Mouse (Mus musculus) hindbrain, embryonic 13.5 days (tissue): ENCODE measurements around the gene Camk2g. TPM values are rescaled to one million over a fixed set of nuclear protein-coding genes. Genes with fewer than 3 reads are reported as not detected.

Experiments
- ATAC-seq: fragments of 200-750 bp; cut with Nextera tagmentation; 2 replicates; pipeline ENCODE4 v1.8.0; 2017; ENCODE audit warnings: moderate TSS enrichment; ENCODE audit not compliant: low FRiP score
- H3K27ac ChIP-seq: fragments of 300-500 bp; sonication (generic); 2 replicates; pipeline ENCODE4 v1.5.1; 2015; ENCODE audit warnings: inconsistent platforms, mild to moderate bottlenecking, moderate library complexity
- H3K27me3 ChIP-seq: fragments of 300-500 bp; sonication (generic); 2 replicates; pipeline ENCODE4 v1.6.1; 2015; ENCODE audit warnings: mild to moderate bottlenecking, inconsistent platforms
- H3K36me3 ChIP-seq: fragments of 300-500 bp; sonication (generic); 2 replicates; pipeline ENCODE4 v1.6.1; 2015; ENCODE audit warnings: mild to moderate bottlenecking, inconsistent platforms
- H3K4me1 ChIP-seq: fragments of 300-500 bp; sonication (generic); replicated peaks from 2 replicates; pipeline ENCODE4 v1.6.1; 2015; ENCODE audit warnings: inconsistent platforms
- H3K4me2 ChIP-seq: fragments of 300-500 bp; sonication (generic); 2 replicates; pipeline ENCODE4 v1.6.1; 2015; ENCODE audit warnings: inconsistent platforms, mild to moderate bottlenecking, moderate library complexity
- H3K4me3 ChIP-seq: fragments of 300-500 bp; sonication (generic); 2 replicates; pipeline ENCODE4 v1.5.1; 2015; ENCODE audit warnings: mild to moderate bottlenecking, inconsistent platforms
- H3K9ac ChIP-seq: fragments of 300-500 bp; sonication (generic); 2 replicates; pipeline ENCODE4 v1.6.1; 2015; ENCODE audit warnings: mild to moderate bottlenecking, inconsistent platforms
- H3K9me3 ChIP-seq: fragments of 300-500 bp; sonication (generic); 2 replicates; pipeline ENCODE4 v1.6.1; 2016; ENCODE audit warnings: inconsistent platforms
- WGBS: fragments of 180-500 bp; shearing (Covaris S2); methylation state at CpG from one replicate; pipeline ENCODE4 v1.1.7; 2015; 5-methylcytosine and 5-hydroxymethylcytosine counted together
- polyA plus RNA-seq: library from polyadenylated mRNA; unstranded; fragments of >200 nt; fragmentation: Nextera tagmentation; extraction: Ambion mirVana; gene quantifications from 2 replicates; pipeline ENCODE4 v1.2.1, GENCODE M21; 2015

The Camk2g gene
- polyA plus RNA-seq, 1 experiment from 2014 or later: 116 TPM

DNA sequence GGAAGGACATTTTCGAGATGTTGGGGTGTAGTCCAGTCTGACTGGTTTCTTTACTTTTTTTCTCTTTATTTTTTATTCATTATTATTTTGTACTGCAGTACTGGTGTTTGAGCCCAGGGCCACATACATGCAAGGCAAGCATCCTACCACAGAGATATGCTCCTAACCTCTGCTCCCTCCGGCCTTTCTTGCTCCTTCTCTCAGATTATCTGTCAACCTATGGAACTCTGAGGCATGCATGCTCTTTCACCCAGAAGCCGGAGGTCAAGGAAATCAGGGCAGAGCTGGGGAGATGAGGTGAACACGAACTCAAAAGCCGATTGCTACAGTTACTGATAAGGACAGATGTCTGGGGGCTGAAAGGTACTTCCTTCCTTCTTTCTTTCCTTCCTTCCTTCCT, 10.6 kb upstream of the Camk2g start:
- Histone ChIP-seq H3K4me3 (no peak overlapping the region), H3K4me2 (no peak overlapping the region), H3K27me3 (no peaks in the 10 kb centered on the region), H3K36me3 (no peaks in the 10 kb centered on the region), H3K9ac (no peak overlapping the region), H3K4me1 (0 out of 2 replicates have a peak, but pooled peaks cover 2% of the 10 kb centered on the region), H3K27ac (no peak overlapping the region), H3K9me3 (no peaks in the 10 kb centered on the region)
- no peak for ATAC-seq
- 78% methylated on average over 5 of the region's 5 CpGs for WGBS

DNA sequence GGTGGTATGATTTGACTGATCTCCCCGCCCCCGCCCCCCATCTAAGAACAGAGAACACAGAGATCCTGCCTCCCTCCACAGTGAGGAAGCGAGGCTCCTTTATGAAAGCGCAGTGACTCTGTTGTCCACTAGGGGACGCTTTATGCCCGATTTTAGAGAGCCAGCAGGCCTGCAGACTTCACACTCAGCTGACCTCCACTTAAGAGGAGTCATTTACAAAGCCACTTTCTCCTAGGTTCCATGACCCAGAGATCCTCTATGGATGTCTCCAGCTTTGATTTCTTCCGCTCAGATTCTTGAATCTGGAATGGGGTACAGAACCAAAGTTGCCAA, 9.7 kb upstream of the Camk2g start:
- 3% methylated on average over 7 of the region's 7 CpGs for WGBS
- Histone ChIP-seq H3K4me2 (no peak overlapping the region), H3K27ac (no peak overlapping the region), H3K9me3 (no peaks in the 10 kb centered on the region), H3K4me3 (no peak overlapping the region), H3K4me1 (0 out of 2 replicates have a peak, but pooled peaks cover 2% of the 10 kb centered on the region), H3K36me3 (no peaks in the 10 kb centered on the region), H3K27me3 (no peaks in the 10 kb centered on the region), H3K9ac (no peak overlapping the region)
- ATAC-seq: peak; percentile 69; the same call in 1 of the 2 replicates

DNA sequence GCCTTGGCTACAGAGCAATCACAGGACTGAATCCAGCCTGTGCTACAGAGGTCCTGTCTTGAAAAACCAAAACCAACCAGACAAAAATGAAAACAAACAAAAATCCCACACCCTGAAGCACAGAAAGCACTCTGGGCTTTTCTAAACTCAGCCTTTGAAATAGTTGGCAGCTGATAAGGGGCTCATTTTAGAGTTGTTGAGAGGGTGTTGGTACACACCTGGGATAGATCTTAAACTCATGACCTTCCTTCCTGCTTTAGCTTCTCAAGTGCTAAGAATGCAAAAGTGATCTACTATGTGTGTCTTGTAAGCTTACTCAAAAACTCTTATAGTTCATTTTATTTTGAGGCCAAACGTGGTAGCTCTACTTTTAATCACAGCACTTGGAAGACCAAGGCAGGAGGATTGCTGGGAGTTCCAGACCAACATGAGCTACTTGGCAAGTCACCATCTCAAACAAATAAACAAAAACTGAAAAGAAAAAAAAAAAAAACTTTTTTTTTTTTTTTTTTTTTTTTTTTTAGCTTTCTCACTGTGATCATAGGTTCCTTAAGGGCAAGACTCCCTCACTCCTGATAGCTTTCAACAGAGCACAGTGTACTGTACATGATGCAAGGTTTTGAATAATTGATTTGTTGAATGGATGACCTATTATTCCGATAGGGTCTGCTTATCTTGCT, 9.2 kb upstream of the Camk2g start:
- H3K36me3 ChIP-seq: no peaks in the 10 kb centered on the region
- ATAC-seq: peak; percentile 43; the same call in 1 of the 2 replicates
- 48% methylated on average over 2 of the region's 2 CpGs for WGBS

DNA sequence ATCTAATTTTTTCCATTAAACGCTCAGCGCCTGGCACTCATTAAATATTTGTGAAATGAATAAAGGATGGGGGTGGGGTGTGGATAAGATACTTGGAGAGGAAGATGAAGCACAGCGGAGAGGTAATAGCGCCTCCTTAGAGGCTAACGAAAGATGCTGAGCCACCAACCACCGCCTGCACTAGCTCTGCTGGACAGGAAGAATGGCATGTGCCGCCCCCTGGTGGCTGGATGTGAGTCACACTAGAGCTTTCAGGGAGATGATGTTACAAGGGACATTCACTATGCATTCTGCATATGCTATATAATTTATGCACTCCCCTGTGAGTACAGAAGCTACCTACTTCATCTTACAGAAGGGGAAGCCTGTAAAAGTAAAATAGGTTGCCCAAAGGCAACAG, 4.9 kb upstream of the Camk2g start:
- Histone ChIP-seq H3K9ac (no peak overlapping the region), H3K4me3 (no peak overlapping the region), H3K27me3 (no peaks in the 10 kb centered on the region), H3K4me2 (no peak overlapping the region), H3K4me1 (peaks cover 34% of the 10 kb centered on the region), H3K36me3 (no peaks in the 10 kb centered on the region), H3K9me3 (no peaks in the 10 kb centered on the region), H3K27ac (no peak overlapping the region)
- no peak for ATAC-seq
- 8% methylated on average over 7 of the region's 7 CpGs for WGBS

More for the DNA sequence above, 9.2 kb upstream of the Camk2g start:
- Histone ChIP-seq H3K4me3 (no peak overlapping the region), H3K27me3 (no peaks in the 10 kb centered on the region), H3K4me1 (0 out of 2 replicates have a peak, but pooled peaks cover 2% of the 10 kb centered on the region), H3K4me2 (no peak overlapping the region), H3K9ac (no peak overlapping the region), H3K27ac (no peak overlapping the region), H3K9me3 (no peaks in the 10 kb centered on the region)

DNA sequence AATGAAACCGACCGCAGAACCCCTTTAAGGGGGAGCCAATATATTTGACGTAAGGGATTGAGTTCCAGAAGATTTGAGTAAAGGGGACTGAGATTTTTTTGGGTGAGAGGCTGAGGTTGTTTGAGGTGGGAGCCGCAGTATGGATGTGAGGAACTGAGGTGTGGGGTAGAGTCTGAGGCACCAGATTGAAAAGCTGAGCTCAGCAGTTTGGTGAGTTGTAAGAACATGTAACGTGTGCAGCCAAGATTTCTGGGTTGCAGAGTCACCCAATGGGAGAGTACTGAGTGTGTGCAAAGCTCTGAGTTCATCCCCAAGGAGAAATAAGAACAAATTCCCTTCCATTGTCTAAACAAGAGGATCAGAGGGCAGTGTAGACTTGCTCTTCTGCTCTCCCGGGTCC, 4.4 kb upstream of the Camk2g start:
- H3K4me1 ChIP-seq: peaks cover 34% of the 10 kb centered on the region
- H3K27me3 ChIP-seq: no peaks in the 10 kb centered on the region
- no peak for ATAC-seq
- WGBS: 88% methylated on average over 6 of the region's 6 CpGs
- no peak overlapping the region for H3K9ac ChIP-seq
- H3K27ac ChIP-seq: no peak overlapping the region
- H3K4me2 ChIP-seq: no peak overlapping the region
- H3K36me3 ChIP-seq: no peaks in the 10 kb centered on the region
- no peak overlapping the region for H3K4me3 ChIP-seq
- no peaks in the 10 kb centered on the region for H3K9me3 ChIP-seq

DNA sequence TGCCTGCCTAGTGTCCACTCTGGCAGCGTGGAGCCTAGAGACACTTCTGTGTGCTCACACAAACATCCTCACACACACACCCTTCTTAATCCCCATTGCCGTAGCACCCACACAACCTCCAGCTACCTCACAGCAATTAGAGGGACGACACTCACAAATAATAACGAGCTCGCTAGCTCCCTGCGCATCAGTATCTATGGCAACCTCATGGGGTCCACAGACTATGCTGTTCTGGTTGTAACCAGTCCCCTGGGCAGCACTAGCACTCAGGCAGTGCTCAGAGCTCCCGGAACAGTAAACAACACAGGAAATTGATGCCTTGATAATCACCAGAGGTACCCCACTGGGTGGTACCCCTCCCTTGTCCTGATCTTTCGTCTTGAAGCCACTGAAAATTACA, 2.8 kb upstream of the Camk2g start:
- WGBS: 28% methylated on average over 8 of the region's 8 CpGs
- ATAC-seq: no peak

DNA sequence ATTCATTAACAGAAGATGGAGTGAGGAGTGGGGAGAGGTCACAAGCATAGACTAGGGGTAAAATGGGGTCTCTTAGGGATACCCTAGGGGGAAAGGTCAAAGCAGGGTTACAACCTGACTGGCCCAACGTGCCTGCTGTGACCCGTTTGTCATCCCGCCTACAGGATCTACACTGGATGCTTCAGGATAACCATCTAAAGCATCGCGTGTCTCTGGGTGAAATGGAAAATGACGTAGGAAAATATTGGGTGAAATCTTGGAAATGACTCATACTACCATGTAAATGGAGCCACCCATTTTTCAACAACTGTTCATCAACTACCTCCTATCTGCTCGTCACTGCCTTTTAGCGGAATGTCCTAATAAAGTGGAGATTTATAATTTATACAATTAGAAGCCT, 2.3 kb upstream of the Camk2g start:
- Histone ChIP-seq H3K4me3 (no peak overlapping the region), H3K36me3 (peaks cover 5% of the 10 kb centered on the region), H3K27ac (0 out of 2 replicates have a peak overlapping the region, but pooled peaks have one; percentile 24), H3K4me1 (peaks cover 52% of the 10 kb centered on the region), H3K4me2 (peak overlapping the region; percentile 17; the same call in 1 of the 2 replicates), H3K27me3 (no peaks in the 10 kb centered on the region), H3K9ac (peak overlapping the region; percentile 49), H3K9me3 (no peaks in the 10 kb centered on the region)
- ATAC-seq: no peak
- 61% methylated on average over 8 of the region's 8 CpGs for WGBS

More for the DNA sequence above, 2.8 kb upstream of the Camk2g start:
- Histone ChIP-seq H3K36me3 (peaks cover under 1% of the 10 kb centered on the region; the same call in 1 of the 2 replicates), H3K27ac (peak overlapping the region; percentile 18; the same call in 1 of the 2 replicates), H3K9me3 (no peaks in the 10 kb centered on the region), H3K4me2 (peak overlapping the region; percentile 17), H3K4me1 (peaks cover 48% of the 10 kb centered on the region), H3K9ac (peak overlapping the region; percentile 49; the same call in 1 of the 2 replicates), H3K4me3 (no peak overlapping the region), H3K27me3 (no peaks in the 10 kb centered on the region)

DNA sequence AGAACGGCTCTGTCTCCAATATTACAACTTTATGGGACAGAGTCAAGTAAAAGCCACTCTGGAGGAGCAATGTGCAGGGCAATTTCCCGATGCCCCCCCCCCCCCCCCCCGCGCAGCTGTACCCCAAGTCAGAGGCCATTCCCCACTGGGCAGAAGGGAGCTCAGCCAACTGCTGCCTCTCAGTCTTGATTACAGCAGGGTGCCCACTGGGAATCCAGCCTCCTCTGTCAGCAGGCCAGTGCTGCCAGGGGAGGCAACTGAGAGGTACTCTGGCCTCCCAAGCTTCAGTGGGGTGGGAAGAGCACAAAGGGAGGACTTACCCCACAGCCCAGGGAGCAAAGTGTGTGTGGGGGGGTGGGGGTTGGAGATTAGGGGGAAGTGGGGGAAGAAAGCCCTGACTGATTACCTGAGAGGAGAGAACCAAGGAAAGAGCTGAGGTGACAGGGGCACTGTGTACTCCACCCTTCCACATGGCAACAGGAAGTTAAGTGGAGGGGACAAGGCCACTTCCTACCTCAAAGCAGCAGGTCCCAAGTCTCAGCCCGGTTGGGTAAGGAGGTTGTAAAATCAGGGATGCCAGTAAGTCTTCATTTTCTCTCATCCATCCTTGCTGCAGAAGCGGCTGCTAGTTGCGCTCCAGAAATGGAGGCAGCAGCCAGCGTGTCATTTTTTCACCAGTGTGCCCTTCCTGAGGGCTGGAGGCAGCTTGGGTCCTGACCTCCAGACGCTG, 1.7 kb upstream of the Camk2g start:
- H3K27me3 ChIP-seq: no peaks in the 10 kb centered on the region
- H3K4me1 ChIP-seq: peaks cover 55% of the 10 kb centered on the region
- H3K9me3 ChIP-seq: no peaks in the 10 kb centered on the region
- 35% methylated on average over 7 of the region's 9 CpGs for WGBS
- no peak for ATAC-seq
- no peak overlapping the region for H3K4me3 ChIP-seq
- H3K27ac ChIP-seq: 0 out of 2 replicates have a peak overlapping the region, but pooled peaks have one; percentile 24
- peaks cover 11% of the 10 kb centered on the region for H3K36me3 ChIP-seq
- H3K9ac ChIP-seq: no peak overlapping the region; the same call in 1 of the 2 replicates
- H3K4me2 ChIP-seq: no peak overlapping the region

DNA sequence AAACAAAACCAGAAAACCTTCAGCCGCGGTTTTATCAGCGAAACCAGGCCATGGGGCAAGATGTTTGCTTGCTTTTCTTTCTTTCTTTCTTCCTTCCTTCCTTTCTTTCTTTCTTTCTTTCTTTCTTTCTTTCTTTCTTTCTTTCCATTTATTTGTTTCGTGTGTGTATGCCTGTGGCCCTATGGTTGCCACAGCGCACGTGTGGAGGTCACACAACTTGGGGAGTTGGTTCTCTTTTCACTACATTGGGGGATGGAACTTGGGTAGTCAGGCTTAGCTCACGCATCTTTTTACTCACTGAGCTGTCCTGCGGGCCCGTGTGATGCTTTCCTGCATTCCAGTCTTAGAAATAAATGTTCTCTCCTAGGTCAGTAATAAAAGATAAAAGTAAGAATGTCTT, 701 bp upstream of the Camk2g start:
- H3K4me1 ChIP-seq: peaks cover 61% of the 10 kb centered on the region
- peak overlapping the region; percentile 88 for H3K9ac ChIP-seq
- no peaks in the 10 kb centered on the region for H3K27me3 ChIP-seq
- H3K36me3 ChIP-seq: peaks cover 21% of the 10 kb centered on the region
- H3K4me3 ChIP-seq: peak overlapping the region; percentile 84
- no peak for ATAC-seq
- peak overlapping the region; percentile 74 for H3K4me2 ChIP-seq
- WGBS: 10% methylated on average over 9 of the region's 9 CpGs
- H3K9me3 ChIP-seq: no peaks in the 10 kb centered on the region
- H3K27ac ChIP-seq: 0 out of 2 replicates have a peak overlapping the region, but pooled peaks have one; percentile 87

DNA sequence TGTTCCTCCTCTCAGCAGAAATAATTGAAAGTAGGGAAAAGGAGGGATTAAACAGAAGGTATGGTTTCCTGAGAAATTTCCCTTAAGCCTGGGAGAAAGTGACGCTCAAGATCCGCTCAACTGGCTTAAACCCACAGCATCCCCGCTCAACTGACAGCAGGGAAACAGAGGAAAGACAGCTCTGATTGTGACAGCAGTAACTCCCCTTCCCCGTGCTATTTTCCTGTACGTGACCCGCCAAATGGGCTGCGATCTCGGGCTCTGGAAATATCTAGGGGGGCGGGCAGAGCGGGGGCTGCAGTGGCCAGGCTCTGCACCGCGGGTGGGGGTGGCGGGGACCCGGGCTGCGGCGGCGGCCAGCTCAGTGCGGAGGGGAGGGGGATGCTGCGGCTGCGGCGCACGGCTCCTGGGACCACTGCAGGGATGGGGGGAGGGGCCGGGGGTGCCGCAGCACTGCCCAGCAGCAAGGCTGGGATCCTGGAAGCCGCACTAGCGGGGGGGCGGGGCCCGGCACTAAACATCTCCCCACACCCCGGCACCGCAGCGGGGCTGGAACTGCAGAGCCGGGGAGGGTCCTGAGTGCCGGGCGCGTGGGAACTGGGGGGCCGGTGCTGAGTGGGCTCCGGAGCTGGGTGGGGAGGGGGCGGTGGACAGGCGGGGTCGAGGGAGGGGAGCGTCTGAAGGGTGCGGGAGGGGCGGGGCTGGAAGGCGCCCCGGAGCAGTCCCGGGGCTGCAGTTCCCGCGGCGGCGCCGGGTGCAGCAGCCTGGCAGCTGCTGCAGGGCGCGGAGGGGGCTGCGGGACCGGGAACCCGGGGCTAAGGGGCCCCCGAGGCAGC, 748 bp downstream of the Camk2g start:
- H3K4me2 ChIP-seq: peak overlapping the region; percentile 74
- peaks cover 34% of the 10 kb centered on the region for H3K36me3 ChIP-seq
- peak overlapping the region; percentile 84 for H3K4me3 ChIP-seq
- no peaks in the 10 kb centered on the region for H3K9me3 ChIP-seq
- H3K27ac ChIP-seq: peak overlapping the region; percentile 87
- 1% methylated on average over 49 of the region's 57 CpGs for WGBS
- peaks cover 61% of the 10 kb centered on the region for H3K4me1 ChIP-seq
- no peaks in the 10 kb centered on the region for H3K27me3 ChIP-seq
- ATAC-seq: peak; percentile 73
- H3K9ac ChIP-seq: peak overlapping the region; percentile 88

DNA sequence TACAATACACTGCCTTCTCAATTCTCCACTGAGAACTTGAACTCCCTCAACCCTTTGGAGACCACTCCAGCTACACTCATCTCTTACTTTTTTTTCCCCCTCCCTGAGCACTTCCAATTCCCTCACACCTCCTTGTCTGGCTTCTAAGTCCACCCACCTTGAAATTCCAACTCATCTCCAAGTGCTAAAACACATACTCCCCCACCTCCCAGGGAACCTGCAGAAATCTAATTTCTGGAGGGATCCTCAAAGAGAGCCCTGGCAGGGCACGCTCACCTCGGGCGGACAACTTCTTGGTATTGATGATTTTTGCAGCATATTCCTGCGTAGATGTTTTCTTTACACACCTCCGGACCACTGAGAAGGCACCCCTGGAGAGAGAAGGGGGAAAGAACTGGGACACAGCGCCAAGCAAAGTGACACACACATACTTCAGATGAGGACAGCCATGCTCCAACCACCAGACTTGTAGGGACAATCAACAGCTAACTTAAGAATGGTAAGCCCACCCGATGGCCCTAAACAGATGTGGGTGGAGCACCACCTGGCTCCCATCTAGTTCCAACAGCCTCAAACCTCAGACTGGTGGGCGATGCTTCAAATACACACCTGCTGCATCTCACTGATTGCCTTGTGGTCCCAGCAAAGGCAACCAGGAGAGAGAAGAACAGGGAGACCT, 1.5 kb downstream of the Camk2g start:
- no peaks in the 10 kb centered on the region for H3K27me3 ChIP-seq
- no peaks in the 10 kb centered on the region for H3K9me3 ChIP-seq
- H3K4me2 ChIP-seq: peak overlapping the region; percentile 74
- peak overlapping the region; percentile 88 for H3K9ac ChIP-seq
- peaks cover 65% of the 10 kb centered on the region for H3K4me1 ChIP-seq
- H3K27ac ChIP-seq: peak overlapping the region; percentile 87
- no peak for ATAC-seq
- H3K36me3 ChIP-seq: peaks cover 37% of the 10 kb centered on the region
- 75% methylated on average over 8 of the region's 8 CpGs for WGBS
- H3K4me3 ChIP-seq: peak overlapping the region; percentile 84
